Mouse (Mus musculus) neural tube, embryonic 10.5 days (tissue): Measurements from ENCODE around the gene Gpr62.

Source experiments
- DNase-seq: peaks from one replicate; pipeline ENCODE4 v3.0.0-alpha.2; 2017; ENCODE audit warnings: low spot score; ENCODE audit errors: extremely low spot score

The Gpr62 gene

DNA sequence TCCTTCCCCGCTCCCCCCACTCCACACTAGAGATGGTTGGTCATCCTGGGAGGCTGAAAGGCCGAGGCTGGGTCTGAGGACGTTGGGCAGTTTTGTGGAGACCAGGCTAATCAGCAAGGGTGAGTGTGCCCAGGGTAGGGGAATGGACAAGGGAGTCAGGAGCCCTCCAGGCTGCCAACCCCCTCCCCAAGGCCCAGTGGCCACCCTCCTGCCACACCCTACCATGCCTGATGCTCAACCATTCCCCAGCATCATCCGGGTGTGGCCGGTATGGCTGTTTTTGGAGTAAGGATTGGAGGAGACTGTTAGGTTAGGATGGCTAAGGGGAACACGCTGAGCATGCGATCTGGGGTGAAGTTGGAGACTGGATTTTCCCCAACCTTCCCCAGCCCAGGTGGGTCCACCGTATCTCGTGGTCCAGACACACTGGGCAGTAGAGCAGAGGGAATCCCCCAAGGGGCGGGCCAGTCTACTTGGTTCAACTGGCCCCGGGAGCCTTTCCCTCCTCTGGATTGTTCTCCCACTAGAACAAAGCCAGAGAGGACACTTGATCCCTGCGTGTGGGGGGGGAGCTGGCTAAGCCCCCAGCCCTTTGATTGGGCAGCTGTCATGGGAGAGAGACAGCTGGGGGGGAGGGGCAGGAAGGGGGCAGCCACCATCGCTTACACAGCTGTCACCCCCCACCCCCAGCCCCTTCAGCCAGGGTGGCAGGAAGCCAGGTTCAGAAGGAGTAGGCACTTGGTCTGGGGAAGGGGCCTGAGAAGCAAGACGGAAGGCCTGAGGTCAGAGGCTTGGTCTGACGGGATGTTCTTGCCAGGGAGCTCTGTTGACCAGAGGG is 9.2 kb downstream of the Gpr62 start:
- peak; percentile 79 for DNase-seq

- DNase-seq: peak; percentile 73
These were observed 10.7 kb downstream of the Gpr62 start for GRCm38 (mm10) chr9:106454888-106455681.

DNA sequence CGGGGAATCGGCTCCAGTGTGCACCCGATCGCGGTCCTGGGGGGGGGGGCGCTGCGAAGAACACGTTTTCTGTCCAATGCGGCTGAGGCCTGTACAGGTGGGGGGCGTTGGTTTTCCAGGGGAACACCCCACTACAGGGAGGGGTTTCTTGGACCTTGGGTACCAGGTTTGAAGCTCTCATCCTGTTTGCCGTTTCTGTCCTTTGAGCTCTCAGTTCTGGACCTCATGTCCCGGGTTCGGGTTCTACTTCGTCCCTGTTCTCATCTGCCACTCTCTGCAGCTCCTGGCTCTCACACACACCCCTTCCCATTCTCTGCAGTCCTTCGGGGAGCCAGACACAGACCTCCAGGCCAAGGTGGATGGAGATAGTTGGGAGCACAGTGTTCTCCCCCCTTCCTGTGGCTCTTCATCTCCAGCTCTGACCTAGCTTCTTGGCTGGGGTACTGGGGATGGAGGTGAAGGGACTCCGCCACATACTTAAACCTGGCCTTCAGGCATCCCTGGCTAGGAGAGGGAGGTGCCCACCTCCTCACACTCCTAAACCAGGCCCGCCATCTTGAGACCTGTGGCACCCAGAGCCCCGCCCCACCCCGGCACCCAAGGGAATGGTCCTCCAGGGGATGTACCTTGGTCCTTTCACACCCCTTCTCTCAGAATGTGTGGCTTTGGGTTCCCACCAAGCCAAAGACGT is 11.5 kb downstream of the Gpr62 start:
- peak; percentile 66 for DNase-seq

- peak; percentile 89 for DNase-seq
These were observed 12.3 kb downstream of the Gpr62 start, which contains the start of gene Pcbp4 for GRCm38 (mm10) chr9:106453271-106454070. TSS of gene Pcbp4 (plus strand) at chr9:106453291.

DNA sequence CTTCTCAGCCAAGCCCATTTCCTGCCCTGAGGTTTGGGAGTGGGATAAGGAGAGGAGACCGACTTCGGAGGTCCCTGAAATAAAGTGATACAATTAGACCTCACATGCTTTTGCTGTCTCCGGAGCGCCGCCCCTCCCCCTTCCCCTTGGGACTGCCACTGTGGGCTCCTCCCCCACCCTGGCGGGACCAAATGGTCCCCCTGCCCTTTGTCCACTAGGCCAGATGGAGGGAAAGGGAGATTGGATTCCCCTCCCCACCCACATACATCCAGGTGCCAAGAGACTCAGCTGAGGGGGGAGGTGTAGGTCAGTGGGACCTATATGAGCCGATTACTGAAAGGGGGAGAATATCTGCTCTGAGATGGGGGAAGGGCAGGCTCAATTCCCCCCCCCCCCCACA is 12.9 kb downstream of the Gpr62 start:
- peak; percentile 77 for DNase-seq

DNA sequence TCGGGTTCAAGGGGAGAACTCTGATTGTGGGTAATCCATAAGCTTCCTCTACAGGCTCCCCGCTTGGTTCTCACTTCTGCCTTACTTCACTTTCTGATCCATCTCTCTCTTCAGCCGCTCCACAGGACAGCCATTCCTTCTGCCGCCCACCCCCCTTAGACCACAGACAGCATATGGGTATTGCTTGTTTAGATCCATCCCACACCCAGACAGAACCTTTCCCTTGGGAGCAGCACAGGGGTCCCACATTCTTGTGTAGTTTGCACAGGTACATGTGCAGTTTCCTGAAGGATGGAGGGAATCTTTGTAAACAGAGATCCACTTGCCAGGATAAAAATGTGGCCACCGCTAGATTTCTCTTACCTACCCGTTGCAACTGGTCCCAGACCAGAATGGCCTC is 13.4 kb downstream of the Gpr62 start:
- DNase-seq: no peak

DNA sequence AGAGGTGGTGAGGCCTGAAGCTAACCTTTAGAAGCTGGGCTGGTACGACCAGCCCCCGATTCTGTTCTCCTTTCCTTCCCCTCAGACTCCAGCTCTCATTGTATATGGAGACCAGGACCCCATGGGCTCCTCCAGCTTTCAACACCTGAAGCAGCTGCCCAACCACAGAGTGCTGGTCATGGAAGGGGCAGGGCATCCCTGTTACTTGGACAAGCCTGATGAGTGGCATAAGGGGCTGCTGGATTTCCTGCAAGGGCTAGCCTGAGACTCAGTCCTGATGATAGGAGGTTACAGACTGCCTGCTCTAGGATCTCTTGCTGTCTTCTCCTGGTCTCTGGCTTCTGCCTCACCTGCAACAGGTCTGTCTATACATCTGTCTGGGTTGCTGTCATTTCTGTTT is 13.8 kb downstream of the Gpr62 start:
- DNase-seq: no peak

- no peak for DNase-seq
These were observed 14.4 kb downstream of the Gpr62 start for GRCm38 (mm10) chr9:106451298-106451697.

GRCm38 (mm10) chr9:106450661-106451060 is 15.1 kb downstream of the Gpr62 start:
- DNase-seq: no peak

- no peak for DNase-seq
These were observed 15.8 kb downstream of the Gpr62 start for GRCm38 (mm10) chr9:106449947-106450346.

DNA sequence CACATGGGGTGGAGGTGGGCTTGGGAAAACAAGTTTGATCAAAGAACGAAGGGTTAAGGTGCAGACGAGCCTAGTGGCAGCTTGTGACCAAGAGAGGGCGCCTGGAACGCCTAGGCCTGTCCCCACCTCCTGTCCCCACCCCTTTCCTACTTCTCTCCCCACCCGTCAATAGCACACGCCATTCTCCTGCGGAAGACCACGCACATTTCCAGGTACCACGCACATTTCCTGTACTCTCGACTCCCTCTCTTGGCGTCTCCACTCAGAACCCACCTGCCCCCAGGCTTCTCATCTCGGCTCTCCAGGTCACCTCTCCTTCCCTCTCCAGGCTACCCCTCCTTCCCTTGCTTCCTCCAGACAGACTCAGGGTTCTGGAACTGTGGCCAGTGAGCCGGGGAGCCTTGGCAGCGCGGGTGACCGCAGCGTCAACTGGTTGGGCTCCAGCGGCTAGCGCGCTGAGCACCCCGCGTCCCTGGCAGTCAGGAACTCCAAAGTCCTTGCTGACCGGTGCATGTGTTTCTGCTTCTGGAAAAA is 17.2 kb downstream of the Gpr62 start:
- peak; percentile 59 for DNase-seq

GRCm38 (mm10) chr9:106447951-106448350 is 17.8 kb downstream of the Gpr62 start:
- DNase-seq: no peak

DNA sequence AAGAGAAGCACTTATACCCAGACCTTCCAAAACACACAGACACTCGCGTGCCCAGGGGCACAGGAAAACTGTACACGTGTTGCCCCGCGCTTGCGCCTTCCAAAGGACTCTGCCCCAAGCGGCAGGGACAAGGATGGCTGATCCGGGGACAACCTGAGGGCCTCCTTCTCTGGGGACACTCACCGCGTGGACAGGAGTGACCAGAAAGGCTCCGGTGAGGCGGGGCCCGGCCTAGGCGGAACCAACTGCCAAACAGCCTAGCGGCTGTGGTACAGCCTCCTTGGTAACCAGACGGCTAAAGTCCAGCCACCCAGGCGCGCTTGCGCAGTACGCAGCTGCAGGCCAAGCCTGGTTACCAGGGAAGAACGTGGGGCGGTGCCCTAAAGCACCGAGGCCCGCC is 18.4 kb downstream of the Gpr62 start, which contains the start of the genes Abhd14b and Abhd14a:
Abhd14b (plus strand) TSS at position 112 of the 400 bp plus-strand sequence.
Abhd14a (minus strand) TSS at position 331 of the 400 bp plus-strand sequence.
- peak; percentile 93 for DNase-seq

GRCm38 (mm10) chr9:106444836-106445235 is 20.9 kb downstream of the Gpr62 start:
- no peak for DNase-seq

DNA sequence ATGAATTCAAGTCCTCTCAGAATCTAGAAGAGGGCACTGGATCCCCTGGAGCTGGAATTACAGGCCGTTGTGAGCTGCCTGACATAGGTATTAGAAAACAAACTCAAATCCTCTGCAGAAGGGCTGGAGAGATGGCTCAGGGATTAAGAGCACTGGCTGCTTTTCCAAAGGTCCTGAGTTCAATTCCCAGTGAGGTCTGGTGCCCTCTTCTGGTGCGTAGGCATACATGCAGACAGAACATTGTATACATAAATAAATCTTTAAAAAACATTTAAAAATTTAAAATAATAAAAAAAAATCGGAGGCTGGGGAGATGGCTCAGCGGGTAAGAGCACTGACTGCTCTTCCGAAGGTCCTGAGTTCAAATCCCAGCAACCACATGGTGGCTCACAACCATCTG is 23.1 kb downstream of the Gpr62 start:
- no peak for DNase-seq

- no peak for DNase-seq
These were observed 29.2 kb downstream of the Gpr62 start for GRCm38 (mm10) chr9:106436566-106436965.

GRCm38 (mm10) chr9:106433389-106433788 is 32.3 kb downstream of the Gpr62 start:
- no peak for DNase-seq

DNA sequence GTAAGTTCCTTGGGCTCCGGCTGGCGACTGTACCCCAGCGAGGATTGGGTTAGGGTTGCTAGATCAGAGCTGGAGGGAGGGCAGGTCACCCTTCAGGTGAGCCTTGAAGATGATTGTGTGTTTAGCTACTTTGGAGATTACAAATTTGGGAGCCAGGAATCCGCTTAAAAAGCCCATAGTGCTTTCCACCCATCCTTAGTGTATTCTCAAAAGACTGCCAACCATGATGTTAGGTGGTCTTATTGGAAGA is 35.8 kb downstream of the Gpr62 start:
- no peak for DNase-seq

DNA sequence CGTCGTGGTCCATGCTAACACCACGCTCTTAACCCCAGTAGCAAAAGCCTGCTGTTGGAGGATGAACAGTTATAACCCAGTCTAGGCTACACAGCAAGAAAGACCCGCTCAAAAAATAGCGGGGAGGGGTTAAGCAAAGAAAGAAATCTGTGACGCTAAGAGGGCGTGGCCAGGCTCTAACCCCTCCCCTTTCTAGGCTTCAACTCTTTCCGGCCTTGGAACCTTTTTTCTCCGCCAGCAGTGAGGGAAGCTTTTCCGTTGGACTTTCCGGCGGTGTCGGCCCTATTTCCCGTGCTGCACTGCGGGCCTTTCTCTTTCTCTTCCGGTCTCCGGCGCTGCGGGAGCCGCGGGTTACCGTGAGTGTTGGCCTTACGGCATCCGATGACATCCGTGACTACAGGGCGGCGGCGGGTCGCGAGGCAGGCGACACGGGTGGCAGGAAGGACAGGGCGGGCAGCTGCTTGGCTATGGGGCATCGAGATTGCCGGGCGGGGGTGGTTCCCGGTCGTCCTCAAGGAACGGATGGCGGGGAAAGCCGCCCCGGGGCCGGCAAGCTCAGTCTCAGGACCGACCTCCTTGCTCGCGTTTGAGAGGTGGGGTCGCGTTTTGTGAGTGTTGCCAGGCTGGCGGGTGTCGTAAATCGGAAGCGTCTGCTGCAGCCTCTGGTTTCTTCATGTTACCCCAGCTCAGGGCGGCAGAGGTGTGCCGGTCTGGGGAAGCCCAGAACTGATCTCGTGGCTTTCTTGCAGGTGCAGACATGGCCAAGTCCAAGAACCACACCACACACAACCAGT is 36.3 kb downstream of the Gpr62 start, which contains the start of gene Rpl29:
Rpl29 (plus strand) TSS at position 234 of the 794 bp plus-strand sequence.
- DNase-seq: peak; percentile 91

DNA sequence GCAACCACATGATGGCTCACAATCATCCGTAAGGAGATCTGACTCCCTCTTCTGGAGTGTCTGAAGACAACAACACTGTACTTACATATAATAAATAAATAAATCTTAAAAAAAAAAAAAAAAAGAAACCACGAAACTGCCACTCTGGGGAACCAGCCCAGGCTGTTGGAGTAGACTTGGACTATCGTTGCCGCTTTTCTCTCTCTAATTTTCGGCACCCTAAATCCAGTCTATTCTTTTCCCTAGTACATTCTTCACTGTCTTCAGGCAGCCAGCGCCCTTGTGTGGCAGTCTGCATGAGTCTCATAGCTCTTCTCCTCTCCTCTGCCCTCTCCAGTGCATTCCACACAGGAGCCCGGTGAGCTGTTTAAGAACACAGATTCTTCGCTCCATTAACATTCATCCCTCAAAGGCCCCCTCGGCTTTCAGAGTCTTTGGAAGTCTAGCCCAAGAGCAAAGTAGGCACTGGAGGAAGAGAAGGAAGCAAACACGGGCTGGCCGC is 37.0 kb downstream of the Gpr62 start:
- no peak for DNase-seq
